Mouse (Mus musculus) adrenal gland, adult 2 months (tissue): Measurements from ENCODE around the gene Grcc10. TPM values are rescaled to one million over a fixed set of nuclear protein-coding genes. Genes with fewer than 3 reads are reported as not detected.

Experiments
- DNase-seq: peaks from one replicate; pipeline ENCODE4 v3.0.0; 2021
- polyA plus RNA-seq: library from polyadenylated mRNA; depleted of rRNA; stranded (reverse); fragments of >200 nt; gene quantifications from 2 replicates; pipeline ENCODE4 v1.2.3, GENCODE M21; 2012
- total RNA-seq, 2 experiments: library from RNA; stranded (reverse); gene quantifications; 2 replicates each; pipeline ENCODE4 v1.2.3; 2021

The Grcc10 gene
- total and polyA plus RNA-seq, 3 experiments, result 233 to 360 (median 357) TPM

DNA sequence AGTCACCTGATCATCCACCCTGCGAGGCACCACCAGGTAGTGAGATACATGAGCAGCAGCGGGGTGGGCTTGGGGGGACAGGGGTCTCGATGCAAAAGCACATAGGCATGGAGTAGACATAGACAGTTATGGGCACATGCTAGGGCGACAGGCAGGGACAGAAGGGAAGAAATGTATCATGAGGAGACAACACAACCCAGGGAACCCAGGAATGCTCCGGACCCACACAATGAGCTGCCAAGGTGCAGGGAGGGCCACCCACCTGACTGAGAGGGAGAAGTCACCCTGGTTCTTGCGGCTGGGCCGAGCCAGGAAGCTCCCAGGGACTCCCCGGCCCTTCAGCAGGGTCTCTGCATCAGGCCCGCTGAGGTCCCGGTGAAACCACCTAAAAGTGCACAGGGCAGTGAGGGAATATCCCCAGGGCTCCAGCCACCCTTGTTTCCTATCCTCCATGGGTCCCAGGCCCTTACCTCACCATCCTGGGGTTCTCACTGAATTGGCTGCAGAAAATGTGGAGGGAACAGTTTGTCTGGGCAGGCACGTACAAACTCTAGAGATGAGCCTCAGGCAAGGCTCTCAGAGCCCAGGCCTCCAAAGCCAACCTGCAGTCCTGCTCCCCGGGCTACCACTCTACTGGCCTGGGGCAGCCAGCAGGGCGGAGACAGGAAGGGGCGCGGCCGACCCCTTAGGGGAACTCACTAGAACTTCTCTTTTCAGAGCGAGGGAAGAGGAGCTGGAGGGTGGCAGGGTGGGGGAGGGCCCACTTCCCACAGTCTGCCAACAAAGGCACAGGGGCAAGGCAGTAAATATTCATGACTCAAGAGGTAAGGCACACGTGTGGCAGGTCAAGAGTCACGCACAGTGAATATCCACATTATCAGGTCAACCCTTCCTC lies 8.5 kb downstream of the Grcc10 start:
- no peak for DNase-seq

GRCm38 (mm10) chr6:124731038-124731437 lies 10.1 kb downstream of the Grcc10 start:
- no peak for DNase-seq

DNA sequence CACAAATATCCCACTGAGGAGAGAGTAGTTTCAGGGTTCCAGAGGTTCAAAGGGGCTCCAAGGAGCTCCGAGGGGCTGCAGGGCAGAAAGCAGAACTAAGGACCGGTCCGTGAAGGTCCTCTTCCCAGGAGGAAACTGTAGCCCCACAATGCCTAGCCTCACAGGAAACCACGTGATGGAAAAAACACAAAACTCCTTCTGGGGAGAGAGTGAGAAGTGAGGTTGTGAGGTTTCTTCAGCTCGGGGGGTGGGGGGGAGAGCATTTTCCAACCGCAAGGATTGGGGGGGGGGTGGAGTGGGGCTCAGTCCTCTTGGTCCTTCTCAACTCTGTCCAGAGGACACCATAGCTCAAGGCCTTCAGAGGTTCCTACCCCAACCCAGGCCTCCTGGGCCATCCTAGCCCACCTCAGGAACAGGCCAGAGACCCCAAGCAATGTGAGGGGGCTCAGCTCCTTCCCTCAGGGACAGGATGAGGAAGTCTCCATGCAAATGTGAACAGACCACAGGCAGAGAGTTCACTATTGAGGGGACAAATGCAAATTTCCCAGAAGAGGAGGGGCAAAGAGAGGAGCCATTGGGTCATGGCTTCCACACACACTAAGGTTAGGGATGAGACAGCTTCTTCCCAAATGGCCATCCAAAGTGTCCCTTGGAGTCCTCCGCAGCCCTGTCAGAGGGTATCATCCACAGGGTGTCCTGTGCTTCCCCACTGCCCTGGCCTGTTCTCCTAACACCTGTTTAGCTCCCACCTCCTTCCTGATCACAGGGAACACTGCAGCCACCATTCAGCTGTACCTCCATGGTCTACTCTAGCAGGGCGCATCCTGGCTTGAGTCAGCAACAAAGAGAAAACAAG lies 11.1 kb downstream of the Grcc10 start:
- no peak for DNase-seq

DNA sequence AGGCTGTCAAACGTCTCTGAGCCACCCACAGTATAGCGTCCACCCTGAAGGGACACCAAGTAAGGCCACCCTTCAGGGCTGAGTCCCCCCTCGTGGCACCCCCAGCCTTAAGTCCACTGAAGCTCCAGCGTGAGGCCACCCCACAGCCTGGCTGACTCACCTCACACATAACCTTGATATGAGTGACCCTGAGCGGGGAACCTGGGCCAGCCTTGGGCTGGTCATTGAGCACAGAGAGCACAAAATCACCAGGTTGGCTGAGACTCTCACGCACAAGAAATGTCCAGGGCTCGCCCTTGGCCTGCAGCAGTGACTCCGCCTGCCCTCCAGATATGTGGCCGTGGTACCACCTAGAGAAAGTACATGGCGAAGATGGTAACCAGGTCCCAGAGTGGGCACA lies 12.6 kb downstream of the Grcc10 start:
- DNase-seq, result peak; percentile 80

GRCm38 (mm10) chr6:124724472-124724871 lies 16.7 kb downstream of the Grcc10 start:
- DNase-seq, result no peak

DNA sequence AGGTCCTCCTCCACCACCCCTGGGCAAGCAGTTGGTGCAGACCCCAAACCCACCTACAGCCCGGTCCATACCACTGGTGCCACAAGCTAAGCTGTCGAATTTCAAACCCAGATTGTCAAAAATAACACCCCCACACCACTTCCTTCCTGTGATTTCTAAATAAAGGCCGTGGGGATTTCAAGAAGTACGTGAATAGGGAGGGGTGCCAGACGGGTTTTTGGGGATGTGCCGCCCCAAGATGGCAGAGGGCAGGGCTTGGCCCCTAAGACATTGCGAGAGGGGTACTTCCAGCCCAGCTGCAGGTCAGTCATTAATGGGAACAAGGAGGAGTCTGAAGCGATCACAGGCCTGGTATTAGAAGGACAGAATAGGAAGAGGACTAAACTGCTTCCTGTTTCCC lies 17.6 kb downstream of the Grcc10 start:
- no peak for DNase-seq

GRCm38 (mm10) chr6:124722876-124723473 lies 18.2 kb downstream of the Grcc10 start:
- no peak for DNase-seq

GRCm38 (mm10) chr6:124720904-124721303 lies 20.3 kb downstream of the Grcc10 start:
- no peak for DNase-seq

GRCm38 (mm10) chr6:124719354-124719978 lies 21.7 kb downstream of the Grcc10 start:
- no peak for DNase-seq

- no peak for DNase-seq
Observed at GRCm38 (mm10) chr6:124718703-124719102, 22.5 kb downstream of the Grcc10 start.

GRCm38 (mm10) chr6:124717968-124718367 lies 23.2 kb downstream of the Grcc10 start:
- DNase-seq, result peak; percentile 48

GRCm38 (mm10) chr6:124716864-124717490 lies 24.2 kb downstream of the Grcc10 start:
- peak; percentile 60 for DNase-seq

DNA sequence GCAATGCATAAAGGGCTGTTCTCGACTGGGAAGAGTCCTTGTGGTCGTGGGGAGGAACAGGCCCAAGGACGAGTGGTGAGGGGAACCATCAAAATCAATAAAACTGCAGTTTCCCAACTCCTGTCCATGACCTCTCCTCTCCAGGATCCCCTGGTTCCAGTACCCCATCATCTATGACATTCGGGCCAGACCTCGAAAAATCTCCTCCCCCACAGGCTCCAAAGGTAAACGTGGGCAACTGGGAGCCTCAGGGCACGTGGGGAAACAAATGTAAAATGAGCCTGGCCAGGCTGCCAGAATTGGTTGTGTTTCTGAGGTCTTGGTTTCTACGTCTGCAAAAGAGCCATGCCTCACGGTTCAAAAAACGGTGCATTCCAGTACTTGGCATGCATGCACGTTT lies 28.3 kb downstream of the Grcc10 start:
- no peak for DNase-seq

DNA sequence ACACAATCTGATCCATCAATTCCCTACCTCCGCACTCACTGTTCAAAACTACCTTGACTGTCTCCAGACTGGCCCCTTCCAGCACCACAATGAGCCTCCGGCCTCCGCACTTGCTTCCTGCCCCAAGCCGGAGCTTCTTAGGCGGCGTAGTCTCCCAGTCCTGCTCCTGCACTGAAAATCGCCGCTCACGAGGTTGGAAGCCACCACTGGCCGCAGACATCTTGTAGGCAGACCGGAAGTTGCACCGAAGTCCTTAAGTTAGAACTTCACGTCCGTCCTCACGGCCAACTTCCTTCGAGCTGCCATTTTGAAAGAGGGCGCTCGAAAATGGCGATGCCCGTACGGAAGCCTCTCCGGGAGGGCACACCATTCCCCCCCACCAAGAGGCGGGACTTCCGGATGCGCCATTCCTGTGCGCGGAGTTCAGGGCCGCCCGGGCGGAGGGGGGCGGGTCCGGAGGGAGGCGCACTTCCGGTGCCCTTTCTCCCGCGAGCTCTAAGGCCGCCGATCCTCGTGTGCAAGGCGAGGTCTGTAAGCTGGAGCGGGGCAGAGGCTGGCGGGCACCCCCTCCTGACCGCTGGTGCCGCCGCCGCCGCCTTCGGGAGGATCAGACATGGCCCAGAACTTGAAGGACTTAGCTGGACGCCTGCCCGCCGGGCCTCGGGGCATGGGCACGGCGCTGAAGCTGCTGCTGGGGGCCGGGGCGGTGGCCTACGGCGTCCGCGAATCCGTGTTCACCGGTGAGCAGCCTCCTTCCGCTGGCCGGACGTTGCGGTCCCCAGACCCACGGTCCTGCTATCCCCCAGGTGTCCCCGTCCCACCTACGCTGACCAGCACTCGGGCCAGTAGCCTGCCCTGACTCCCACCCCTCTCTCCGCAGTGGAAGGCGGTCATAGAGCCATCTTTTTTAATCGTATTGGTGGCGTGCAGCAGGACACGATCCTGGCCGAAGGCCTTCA lies 29.1 kb downstream of the Grcc10 start, which contains the start of the genes Emg1 and Phb2:
Gene Emg1 (minus strand): TSS at position 355 of the 959 bp plus-strand sequence.
Gene Phb2 (plus strand): TSS at position 513 of the 959 bp plus-strand sequence.
- DNase-seq, result peak; percentile 99

GRCm38 (mm10) chr6:124708289-124708889 lies 32.8 kb downstream of the Grcc10 start:
- no peak for DNase-seq

DNA sequence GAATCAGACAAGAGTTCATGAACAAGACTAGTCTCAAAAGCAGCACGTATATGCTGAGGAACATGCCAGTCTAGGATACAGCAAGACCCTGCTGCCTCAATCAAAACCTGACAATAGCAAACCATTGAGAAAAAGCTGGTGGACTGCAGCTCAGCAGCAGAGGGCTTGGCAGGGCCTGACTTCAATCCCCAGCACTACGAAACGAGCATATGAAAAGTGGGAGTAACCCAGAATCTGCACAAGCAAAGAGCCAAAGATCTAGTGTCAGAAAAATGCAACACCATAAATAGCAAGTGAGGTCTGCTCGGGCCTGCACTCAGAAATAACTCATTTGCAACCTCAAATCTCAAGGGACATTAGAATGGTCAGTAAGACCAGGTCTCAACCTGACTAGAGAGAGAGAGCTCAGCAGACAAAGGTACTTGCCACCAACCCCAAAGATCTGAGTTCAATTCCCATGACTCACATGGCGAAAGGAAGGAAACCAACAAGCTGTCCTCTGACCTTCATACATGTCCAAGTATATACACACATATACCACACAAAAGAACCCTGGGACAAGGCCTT lies 35.0 kb downstream of the Grcc10 start:
- DNase-seq, result no peak

GRCm38 (mm10) chr6:124704417-124704816 lies 36.8 kb downstream of the Grcc10 start:
- DNase-seq, result no peak

DNA sequence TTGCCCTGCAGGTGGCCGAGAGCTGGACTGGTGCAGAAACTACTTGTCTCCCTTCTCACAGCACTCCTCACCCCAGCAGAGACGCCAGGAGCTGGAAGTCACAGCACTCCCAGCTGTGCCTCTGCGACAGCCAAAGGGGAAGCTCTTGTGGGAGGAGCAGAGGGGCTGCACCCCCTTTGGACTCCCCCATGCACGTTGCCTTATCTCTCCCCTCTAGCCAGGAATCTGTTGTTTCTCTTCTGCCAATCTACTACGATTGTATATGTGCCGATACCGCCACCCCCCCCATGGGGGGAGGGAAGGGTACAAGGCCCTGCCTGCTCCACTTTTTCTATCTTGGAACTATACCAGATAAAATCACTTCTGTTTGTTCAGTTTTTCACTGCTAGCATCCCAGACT lies 37.4 kb downstream of the Grcc10 start:
- DNase-seq, result no peak

GRCm38 (mm10) chr6:124702784-124703103 lies 38.4 kb downstream of the Grcc10 start:
- DNase-seq, result peak; percentile 69
